Mouse (Mus musculus): ENCODE measurements around the gene Daam1. TPM values are rescaled to one million over a fixed set of nuclear protein-coding genes. Genes with fewer than 3 reads are reported as not detected.

The Daam1 gene
- polyA plus RNA-seq, 1 experiment from 2014 or later = 5.3 TPM

GRCm38 (mm10) chr12:71905640-71906320 lies 74.9 kb downstream of the Daam1 start:
- WGBS = 71% methylated on average over 13 of the region's 13 CpGs
- TF ChIP-seq CTCF (IDR thresholded peaks at IDR 0.05; ENCODE audit: low read depth) = no peak
- peaks cover 13% of the 10 kb centered on the region for H3K36me3 ChIP-seq (ENCODE audit: control insufficient read depth, insufficient read depth)
- no peaks in the 10 kb centered on the region for H3K27me3 ChIP-seq (replicated peaks; ENCODE audit: control insufficient read depth, insufficient read depth, low read length)
- no peak for ATAC-seq
- H3K9ac ChIP-seq (ENCODE audit: low read depth, low read length) = no peak overlapping the region
- no peak overlapping the region for H3K4me2 ChIP-seq (replicated peaks; ENCODE audit: low read depth)
- no peak overlapping the region for H3K4me3 ChIP-seq (ENCODE audit: low read depth, low read length)
- H3K27ac ChIP-seq (ENCODE audit: low read depth, low read length) = no peak overlapping the region; the same call in 1 of the 2 replicates
- H3K9me3 ChIP-seq (ENCODE audit: control insufficient read depth) = no peaks in the 10 kb centered on the region
- peaks cover 7% of the 10 kb centered on the region; the same call in 1 of the 2 replicates for H3K4me1 ChIP-seq (replicated peaks; ENCODE audit: control insufficient read depth, insufficient read depth, low read length)

DNA sequence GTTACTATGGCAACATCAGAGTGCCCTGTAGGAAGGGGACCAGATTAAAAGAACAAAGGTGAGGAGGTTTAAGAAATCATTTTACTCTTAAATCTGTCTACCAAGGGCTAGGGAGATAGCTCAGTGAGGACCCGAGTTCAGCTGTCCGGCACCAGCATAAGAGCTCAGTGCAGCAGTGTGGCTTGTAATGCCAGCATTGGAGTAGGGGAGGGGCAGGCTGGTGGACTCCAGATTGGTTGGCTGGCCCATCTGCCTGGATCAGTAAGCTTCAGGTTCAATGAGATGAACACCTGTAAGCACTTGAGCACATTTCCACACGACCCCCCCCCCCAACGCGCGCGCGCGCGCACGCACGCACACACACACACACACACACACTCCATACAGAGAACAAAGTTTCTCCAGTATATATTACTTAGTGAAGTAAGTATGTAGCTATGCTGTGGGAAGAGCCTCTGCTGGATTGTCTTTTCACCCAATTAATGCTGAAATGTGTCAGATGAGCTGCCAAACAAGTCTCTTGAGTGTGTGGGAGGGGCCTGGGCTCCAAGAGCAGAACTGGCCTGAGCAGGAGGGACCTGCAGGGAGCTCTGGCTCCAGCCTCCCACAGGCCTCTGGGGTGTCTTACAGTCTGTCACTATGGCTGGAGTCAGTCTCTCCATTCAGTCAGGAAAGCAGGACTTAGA lies 75.8 kb downstream of the Daam1 start:
- peaks cover 11% of the 10 kb centered on the region for H3K36me3 ChIP-seq (ENCODE audit: control insufficient read depth, insufficient read depth)
- no peak overlapping the region for H3K4me3 ChIP-seq (ENCODE audit: low read depth, low read length)
- no peak overlapping the region; the same call in 1 of the 2 replicates for H3K27ac ChIP-seq (ENCODE audit: low read depth, low read length)
- H3K27me3 ChIP-seq (replicated peaks; ENCODE audit: control insufficient read depth, insufficient read depth, low read length) = no peaks in the 10 kb centered on the region
- 87% methylated on average over 12 of the region's 12 CpGs for WGBS
- no peak for ATAC-seq
- no peaks in the 10 kb centered on the region for H3K9me3 ChIP-seq (ENCODE audit: control insufficient read depth)
- no peak for TF ChIP-seq CTCF (IDR thresholded peaks at IDR 0.05; ENCODE audit: low read depth)
- H3K9ac ChIP-seq (ENCODE audit: low read depth, low read length) = no peak overlapping the region
- peaks cover 7% of the 10 kb centered on the region; the same call in 1 of the 2 replicates for H3K4me1 ChIP-seq (replicated peaks; ENCODE audit: control insufficient read depth, insufficient read depth, low read length)
- H3K4me2 ChIP-seq (replicated peaks; ENCODE audit: low read depth) = no peak overlapping the region

GRCm38 (mm10) chr12:71908984-71909383 lies 78.1 kb downstream of the Daam1 start:
- Histone ChIP-seq H3K9ac (ENCODE audit: low read depth, low read length) (no peak overlapping the region), H3K9me3 (ENCODE audit: control insufficient read depth) (no peaks in the 10 kb centered on the region), H3K4me1 (replicated peaks; ENCODE audit: control insufficient read depth, insufficient read depth, low read length) (peaks cover 7% of the 10 kb centered on the region; the same call in 1 of the 2 replicates), H3K4me3 (ENCODE audit: low read depth, low read length) (no peak overlapping the region), H3K4me2 (replicated peaks; ENCODE audit: low read depth) (no peak overlapping the region), H3K27me3 (replicated peaks; ENCODE audit: control insufficient read depth, insufficient read depth, low read length) (no peaks in the 10 kb centered on the region), H3K27ac (ENCODE audit: low read depth, low read length) (no peak overlapping the region), H3K36me3 (ENCODE audit: control insufficient read depth, insufficient read depth) (no peaks in the 10 kb centered on the region)
- no peak for TF ChIP-seq CTCF (IDR thresholded peaks at IDR 0.05; ENCODE audit: low read depth)
- 90% methylated on average over 5 of the region's 5 CpGs for WGBS
- no peak for ATAC-seq

GRCm38 (mm10) chr12:71910246-71910645 lies 79.4 kb downstream of the Daam1 start:
- Histone ChIP-seq H3K9me3 (ENCODE audit: control insufficient read depth) (no peaks in the 10 kb centered on the region), H3K27ac (ENCODE audit: low read depth, low read length) (no peak overlapping the region), H3K4me1 (replicated peaks; ENCODE audit: control insufficient read depth, insufficient read depth, low read length) (0 out of 2 replicates have a peak, but pooled peaks cover 7% of the 10 kb centered on the region), H3K27me3 (replicated peaks; ENCODE audit: control insufficient read depth, insufficient read depth, low read length) (no peaks in the 10 kb centered on the region), H3K4me3 (ENCODE audit: low read depth, low read length) (no peak overlapping the region), H3K9ac (ENCODE audit: low read depth, low read length) (no peak overlapping the region), H3K36me3 (ENCODE audit: control insufficient read depth, insufficient read depth) (no peaks in the 10 kb centered on the region), H3K4me2 (replicated peaks; ENCODE audit: low read depth) (no peak overlapping the region)
- WGBS = 60% methylated on average over 7 of the region's 7 CpGs
- no peak for TF ChIP-seq CTCF (IDR thresholded peaks at IDR 0.05; ENCODE audit: low read depth)
- no peak for ATAC-seq

DNA sequence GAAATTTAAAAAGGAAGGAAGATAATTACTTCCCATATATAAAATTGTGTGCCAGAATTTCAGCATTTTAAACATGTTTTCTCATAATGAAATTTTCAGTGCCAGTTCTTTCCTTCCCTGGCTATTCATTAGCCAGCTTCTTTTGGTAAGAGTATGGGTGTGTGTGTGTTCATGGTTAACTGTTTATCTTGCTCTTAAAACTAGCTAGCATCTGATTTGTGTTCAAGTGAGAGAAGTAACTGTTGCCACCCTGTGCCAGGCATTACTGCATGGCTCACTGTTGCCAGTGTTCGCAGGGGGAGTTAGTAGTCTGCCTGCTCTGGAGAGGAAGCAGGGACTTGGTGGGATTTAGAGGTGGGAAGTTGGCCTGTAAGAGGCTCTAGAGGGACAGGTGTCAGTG lies 81.4 kb downstream of the Daam1 start:
- Histone ChIP-seq H3K4me3 (ENCODE audit: low read depth, low read length) (no peak overlapping the region), H3K4me2 (replicated peaks; ENCODE audit: low read depth) (no peak overlapping the region), H3K36me3 (ENCODE audit: control insufficient read depth, insufficient read depth) (peaks cover 18% of the 10 kb centered on the region), H3K27ac (ENCODE audit: low read depth, low read length) (no peak overlapping the region), H3K27me3 (replicated peaks; ENCODE audit: control insufficient read depth, insufficient read depth, low read length) (no peaks in the 10 kb centered on the region), H3K9me3 (ENCODE audit: control insufficient read depth) (no peaks in the 10 kb centered on the region), H3K9ac (ENCODE audit: low read depth, low read length) (no peak overlapping the region), H3K4me1 (replicated peaks; ENCODE audit: control insufficient read depth, insufficient read depth, low read length) (no peaks in the 10 kb centered on the region)
- ATAC-seq = no peak
- TF ChIP-seq CTCF (IDR thresholded peaks at IDR 0.05; ENCODE audit: low read depth) = no peak
- 82% methylated on average over 1 of the region's 1 CpGs for WGBS

DNA sequence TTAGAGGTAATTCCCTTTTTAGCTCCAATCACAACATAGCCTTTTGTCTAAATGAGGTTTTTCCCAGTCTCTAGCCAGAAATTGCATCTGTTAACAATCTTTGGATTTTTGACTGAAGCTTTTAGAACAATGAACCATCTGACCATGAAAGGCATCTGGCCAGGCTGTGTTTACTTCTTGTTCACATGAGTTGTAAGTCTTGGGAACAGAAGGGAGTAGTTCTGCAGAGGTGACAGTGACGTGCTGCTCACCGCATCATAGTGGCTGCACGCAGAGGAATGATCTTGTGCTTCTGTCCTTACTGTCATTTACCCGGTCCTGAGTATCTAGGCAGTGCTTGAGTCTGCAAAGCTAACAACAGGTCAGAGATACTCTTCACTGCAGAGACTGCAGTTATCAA lies 88.3 kb downstream of the Daam1 start:
- H3K4me3 ChIP-seq (ENCODE audit: low read depth, low read length) = no peak overlapping the region
- WGBS = 54% methylated on average over 4 of the region's 4 CpGs
- ATAC-seq = no peak
- no peak overlapping the region for H3K9ac ChIP-seq (ENCODE audit: low read depth, low read length)
- no peaks in the 10 kb centered on the region for H3K27me3 ChIP-seq (replicated peaks; ENCODE audit: control insufficient read depth, insufficient read depth, low read length)
- no peaks in the 10 kb centered on the region for H3K9me3 ChIP-seq (ENCODE audit: control insufficient read depth)
- no peak overlapping the region for H3K27ac ChIP-seq (ENCODE audit: low read depth, low read length)
- no peak overlapping the region for H3K4me2 ChIP-seq (replicated peaks; ENCODE audit: low read depth)
- H3K4me1 ChIP-seq (replicated peaks; ENCODE audit: control insufficient read depth, insufficient read depth, low read length) = no peaks in the 10 kb centered on the region
- TF ChIP-seq CTCF (IDR thresholded peaks at IDR 0.05; ENCODE audit: low read depth) = no peak
- H3K36me3 ChIP-seq (ENCODE audit: control insufficient read depth, insufficient read depth) = peaks cover 24% of the 10 kb centered on the region

Measured in intestine, postnatal 0 days (tissue).